Mouse (Mus musculus): ENCODE measurements around the gene Phc3.
A peak's percentile ranks its signal among the peaks of the same experiment; 100 is the strongest.
"Not testable (repeated sequence)": the region's sequence is repeated elsewhere in the genome, so short reads cannot be mapped to it uniquely, and the experiment has no call there.

Gene Phc3

GRCm38 (mm10) chr3:30868176-30868575, 101.0 kb downstream of the Phc3 start:
- DNase-seq, result no peak

GRCm38 (mm10) chr3:30864640-30865039, 104.6 kb downstream of the Phc3 start:
- DNase-seq, result no peak

GRCm38 (mm10) chr3:30863712-30864435, 105.3 kb downstream of the Phc3 start:
- DNase-seq, result no peak

GRCm38 (mm10) chr3:30860705-30861104, 108.5 kb downstream of the Phc3 start:
- no peak for DNase-seq

- DNase-seq, result not testable (repeated sequence)
Observed at GRCm38 (mm10) chr3:30859599-30859998, 109.6 kb downstream of the Phc3 start.

GRCm38 (mm10) chr3:30855604-30856458, 113.4 kb downstream of the Phc3 start, which contains the start of gene Gpr160:
Gene Gpr160 (plus strand): TSS chr3:30855950.
- DNase-seq, result peak; percentile 66

GRCm38 (mm10) chr3:30853596-30853995, 115.6 kb downstream of the Phc3 start:
- no peak for DNase-seq

- no peak for DNase-seq
Observed at GRCm38 (mm10) chr3:30851422-30851821, 117.8 kb downstream of the Phc3 start.
